Comparison of ENCODE assay signal across 9 mouse cellular contexts in genomic region chr11:98408872-98409271, GRCm38 (mm10). TPM values are rescaled to one million over a fixed set of nuclear protein-coding genes. Genes with fewer than 3 reads are reported as not detected.
A peak's percentile ranks its signal among the peaks of the same experiment; 100 is the strongest.
DNase-seq lines count a peak whose midpoint lies in the region; ATAC-seq lines count a peak whose summit lies in the region.
"Had no signal": no experiment of that assay in that cellular context is flagged by ENCODE, and none has a peak within 500 bp of the region (broad histone marks: within the 10 kb centered on the region; RNA-seq: fewer than 3 reads in every experiment).

No protein-coding gene starts in this region.

- H3K4me2 ChIP-seq in heart, embryonic 14.5 days (ENCODE audit: low read length) = peak overlapping the region; percentile 51
- peak overlapping the region; percentile 49 for H3K4me2 ChIP-seq in embryonic facial prominence, embryonic 13.5 days
- peak overlapping the region; percentile 34 for H3K4me2 ChIP-seq in limb, embryonic 15.5 days

- ATAC-seq in heart, embryonic 14.5 days (ENCODE audit: insufficient number of reproducible peaks, insufficient read depth, low FRiP score, low read depth) = no peak
- ATAC-seq in embryonic facial prominence, embryonic 13.5 days (ENCODE audit: insufficient number of reproducible peaks, insufficient read depth, low FRiP score, low TSS enrichment, low read depth) = no peak
- no peak for ATAC-seq in limb, embryonic 15.5 days (ENCODE audit: insufficient number of reproducible peaks, low FRiP score, low TSS enrichment, low read depth)

- no peaks in the 10 kb centered on the region for H3K36me3 ChIP-seq in heart, embryonic 14.5 days (ENCODE audit: control insufficient read depth, insufficient read depth, low read length)
- no peaks in the 10 kb centered on the region for H3K36me3 ChIP-seq in embryonic facial prominence, embryonic 13.5 days
- no peaks in the 10 kb centered on the region for H3K36me3 ChIP-seq in limb, embryonic 15.5 days

- peak overlapping the region; percentile 60 for H3K9ac ChIP-seq in heart, embryonic 14.5 days (ENCODE audit: low read length)
- peak overlapping the region; percentile 69 for H3K9ac ChIP-seq in embryonic facial prominence, embryonic 13.5 days
- H3K9ac ChIP-seq in limb, embryonic 15.5 days = no peak overlapping the region

- no peaks in the 10 kb centered on the region for H3K9me3 ChIP-seq in heart, embryonic 14.5 days (ENCODE audit: control insufficient read depth, low read length)
- H3K9me3 ChIP-seq in embryonic facial prominence, embryonic 13.5 days = no peaks in the 10 kb centered on the region
- no peaks in the 10 kb centered on the region for H3K9me3 ChIP-seq in limb, embryonic 15.5 days

- no peak for DNase-seq in heart, adult 9 months (ENCODE audit: low spot score in 2 of 2)
- DNase-seq in kidney, adult 11 months = peak; percentile 92
- no peak for DNase-seq in gastrocnemius, postnatal 10 days
- DNase-seq in adrenal gland, adult 2 months = no peak
- DNase-seq in ovary, postnatal 14 days (ENCODE audit: low spot score) = no peak
- DNase-seq: cerebellum, adult 18-20 months had no signal

- H3K27ac ChIP-seq in heart, embryonic 14.5 days (replicated peaks in 1 of 2; ENCODE audit: control insufficient read depth in 1 of 2, insufficient read depth in 1 of 2, low read depth in 2 of 2, low read length in 2 of 2) = peak overlapping the region; percentile 34 to 65; a peak in 3 of 4 replicates
- peak overlapping the region; percentile 68 for H3K27ac ChIP-seq in embryonic facial prominence, embryonic 13.5 days
- peak overlapping the region; percentile 63 for H3K27ac ChIP-seq in limb, embryonic 15.5 days

- H3K4me3 ChIP-seq in heart, embryonic 14.5 days (ENCODE audit: control insufficient read depth in 1 of 2, insufficient read depth in 1 of 2, low read depth in 1 of 2, low read length in 2 of 2) = peak overlapping the region in 1 of 2 experiments; percentile 3; a peak in 1 of 4 replicates
- peak overlapping the region; percentile 15; the same call in 1 of the 2 replicates for H3K4me3 ChIP-seq in embryonic facial prominence, embryonic 13.5 days
- peak overlapping the region; percentile 8 for H3K4me3 ChIP-seq in limb, embryonic 15.5 days

- WGBS in heart, embryonic 14.5 days = 64% methylated on average over 8 of the region's 8 CpGs
- 49% methylated on average over 8 of the region's 8 CpGs for WGBS in embryonic facial prominence, embryonic 13.5 days
- 64% methylated on average over 8 of the region's 8 CpGs for WGBS in limb, embryonic 15.5 days

- H3K4me1 ChIP-seq in heart, embryonic 14.5 days (ENCODE audit: control insufficient read depth in 2 of 2, insufficient read depth in 2 of 2, low read length in 2 of 2) = peaks cover 24 to 26% of the 10 kb centered on the region in 2 experiments
- H3K4me1 ChIP-seq in embryonic facial prominence, embryonic 13.5 days = peaks cover 30% of the 10 kb centered on the region
- H3K4me1 ChIP-seq in limb, embryonic 15.5 days = peaks cover 30% of the 10 kb centered on the region

- no peaks in the 10 kb centered on the region for H3K27me3 ChIP-seq in heart, embryonic 14.5 days (ENCODE audit: control insufficient read depth, insufficient read depth, low read length)
- peaks cover 5% of the 10 kb centered on the region; the same call in 1 of the 2 replicates for H3K27me3 ChIP-seq in embryonic facial prominence, embryonic 13.5 days
- no peaks in the 10 kb centered on the region for H3K27me3 ChIP-seq in limb, embryonic 15.5 days

RNA-seq across cellular contexts. Expression of gene Erbb2, which starts 3.4 kb away (rescaled TPM):
- 54.5 and 55.1 TPM in 2 replicates for polyA plus RNA-seq in heart, embryonic 14.5 days (2014; fragmentation: Nextera tagmentation; extraction: Ambion mirVana)
- 49.6 and 51.1 TPM in 2 replicates for polyA plus RNA-seq in embryonic facial prominence, embryonic 13.5 days (2015; fragmentation: Nextera tagmentation; extraction: Ambion mirVana)
- 63.3 and 70.7 TPM in 2 replicates for polyA plus RNA-seq in limb, embryonic 15.5 days (2015; fragmentation: Nextera tagmentation; extraction: Ambion mirVana)
- 1 to 10 TPM; 7.2 to 8.7 TPM for total RNA-seq in gastrocnemius, postnatal 10 days (2021)
- total RNA-seq in adrenal gland, adult 2 months (2021) = 1 to 10 TPM; 2.4 to 5.9 TPM
- 7.0 and 7.2 TPM in 2 replicates for polyA plus RNA-seq in adrenal gland, adult 2 months (2012; rRNA removed)

RNA-seq across cellular contexts. Expression of gene Pgap3, which starts 8.6 kb away (rescaled TPM):
- polyA plus RNA-seq in heart, embryonic 14.5 days (2014; fragmentation: Nextera tagmentation; extraction: Ambion mirVana) = 14.2 and 15.5 TPM in 2 replicates
- polyA plus RNA-seq in embryonic facial prominence, embryonic 13.5 days (2015; fragmentation: Nextera tagmentation; extraction: Ambion mirVana) = 10.9 and 11.3 TPM in 2 replicates
- polyA plus RNA-seq in limb, embryonic 15.5 days (2015; fragmentation: Nextera tagmentation; extraction: Ambion mirVana) = 12.6 and 13.0 TPM in 2 replicates
- total RNA-seq in gastrocnemius, postnatal 10 days (2021) = 1 to 10 TPM; 3.2 to 3.5 TPM
- total RNA-seq in adrenal gland, adult 2 months (2021) = 1 to 10 TPM; 4.7 to 5.9 TPM
- polyA plus RNA-seq in adrenal gland, adult 2 months (2012; rRNA removed) = 18.4 and 20.3 TPM in 2 replicates

RNA-seq across cellular contexts. Expression of gene Pnmt, which starts 22.6 kb away (rescaled TPM):
- polyA plus RNA-seq in heart, embryonic 14.5 days (2014; fragmentation: Nextera tagmentation; extraction: Ambion mirVana) = 0.70 and 0.86 TPM in 2 replicates
- polyA plus RNA-seq in embryonic facial prominence, embryonic 13.5 days (2015; fragmentation: Nextera tagmentation; extraction: Ambion mirVana) = 0.45 and 1.3 TPM in 2 replicates
- 1.6 TPM in 2 replicates for polyA plus RNA-seq in limb, embryonic 15.5 days (2015; fragmentation: Nextera tagmentation; extraction: Ambion mirVana)
- total RNA-seq in gastrocnemius, postnatal 10 days (2021) = under 1 TPM; 0.28 to 0.77 TPM
- 100 to 1,000 TPM; 314 to 601 TPM for total RNA-seq in adrenal gland, adult 2 months (2021)
- polyA plus RNA-seq in adrenal gland, adult 2 months (2012; rRNA removed) = 379 and 598 TPM in 2 replicates

RNA-seq across cellular contexts. Expression of gene Tcap, which starts 25.3 kb away (rescaled TPM):
- 169 and 178 TPM in 2 replicates for polyA plus RNA-seq in heart, embryonic 14.5 days (2014; fragmentation: Nextera tagmentation; extraction: Ambion mirVana)
- polyA plus RNA-seq in embryonic facial prominence, embryonic 13.5 days (2015; fragmentation: Nextera tagmentation; extraction: Ambion mirVana) = 0.89 and 1.1 TPM in 2 replicates
- polyA plus RNA-seq in limb, embryonic 15.5 days (2015; fragmentation: Nextera tagmentation; extraction: Ambion mirVana) = 18.1 and 45.8 TPM in 2 replicates
- total RNA-seq in gastrocnemius, postnatal 10 days (2021) = 100 to 1,000 TPM; 585 to 712 TPM
- total RNA-seq in adrenal gland, adult 2 months (2021) = under 1 TPM; 0.31 to 0.32 TPM
- 0.46 and 0.54 TPM in 2 replicates for polyA plus RNA-seq in adrenal gland, adult 2 months (2012; rRNA removed)

RNA-seq across cellular contexts. Expression of gene Mien1, which starts 29.9 kb away (rescaled TPM):
- polyA plus RNA-seq in heart, embryonic 14.5 days (2014; fragmentation: Nextera tagmentation; extraction: Ambion mirVana) = 120 and 138 TPM in 2 replicates
- polyA plus RNA-seq in embryonic facial prominence, embryonic 13.5 days (2015; fragmentation: Nextera tagmentation; extraction: Ambion mirVana) = 78.0 and 90.7 TPM in 2 replicates
- polyA plus RNA-seq in limb, embryonic 15.5 days (2015; fragmentation: Nextera tagmentation; extraction: Ambion mirVana) = 100 and 109 TPM in 2 replicates
- total RNA-seq in gastrocnemius, postnatal 10 days (2021) = 10 to 100 TPM; 28.0 to 31.6 TPM
- total RNA-seq in adrenal gland, adult 2 months (2021) = 10 to 100 TPM; 88.5 to 93.5 TPM
- polyA plus RNA-seq in adrenal gland, adult 2 months (2012; rRNA removed) = 43.0 and 49.2 TPM in 2 replicates

Comparison
In these comparisons a context has a peak if more than half of its experiments do, and no peak if none do; other contexts are left out.
1. RNA of gene Pnmt, which starts 22.6 kb away (polyA plus RNA-seq): 379 to 598 TPM in adrenal gland, adult 2 months; 1.6 TPM in limb, embryonic 15.5 days, 0.45 to 1.3 TPM in embryonic facial prominence, embryonic 13.5 days and 0.70 to 0.86 TPM in heart, embryonic 14.5 days; every median in the first group is over 100 times any median in the second.
2. Peak in every context shown above with its lines, with median percentiles within 50 percentile points of each other: H3K27ac ChIP-seq and H3K4me2 ChIP-seq.